8 mouse cellular contexts compared by ENCODE assay signal in genomic region chr13:74121141-74121602, GRCm38 (mm10). TPM values are rescaled to one million over a fixed set of nuclear protein-coding genes. Genes with fewer than 3 reads are reported as not detected.
DNase-seq lines count a peak whose midpoint lies in the region; ATAC-seq lines count a peak whose summit lies in the region.

Slc9a3 (plus strand) TSS chr13:74121457.

- H3K27ac ChIP-seq in forebrain, embryonic 14.5 days (ENCODE audit: low read depth, low read length), result no peak within 1 kb of the TSS
- no peak within 1 kb of the TSS for H3K27ac ChIP-seq in liver, embryonic 16.5 days (ENCODE audit: low read length)

- H3K9ac ChIP-seq in forebrain, embryonic 14.5 days (ENCODE audit: low read length), result peak within 1 kb of the TSS; percentile 47
- H3K9ac ChIP-seq in liver, embryonic 16.5 days (ENCODE audit: low read depth, low read length), result no peak within 1 kb of the TSS

- no peaks in the 10 kb centered on the region for H3K9me3 ChIP-seq in forebrain, embryonic 14.5 days (replicated peaks; ENCODE audit: control insufficient read depth, low read length)
- H3K9me3 ChIP-seq in liver, embryonic 16.5 days (replicated peaks; ENCODE audit: control insufficient read depth, low read length), result no peaks in the 10 kb centered on the region

- no peaks in the 10 kb centered on the region for H3K36me3 ChIP-seq in forebrain, embryonic 14.5 days (ENCODE audit: control insufficient read depth, insufficient read depth, low read length)
- no peaks in the 10 kb centered on the region for H3K36me3 ChIP-seq in liver, embryonic 16.5 days (ENCODE audit: control insufficient read depth, insufficient read depth)

- H3K4me3 ChIP-seq in forebrain, embryonic 14.5 days (ENCODE audit: low read depth, low read length), result peak within 1 kb of the TSS; percentile 23
- peak within 1 kb of the TSS; percentile 31 for H3K4me3 ChIP-seq in liver, embryonic 16.5 days (ENCODE audit: low read depth, low read length)

- ATAC-seq in frontal cortex, adult (ENCODE audit: low TSS enrichment), result peak; percentile 65
- no peak for ATAC-seq in forebrain, embryonic 14.5 days
- peak; percentile 55 for ATAC-seq in liver, embryonic 16.5 days (ENCODE audit: low read depth)

- WGBS in forebrain, embryonic 14.5 days, result under 1% methylated on average over 35 of the region's 35 CpGs
- 1% methylated on average over 35 of the region's 35 CpGs for whole genome bisulfite sequencing in liver, embryonic 16.5 days (ENCODE audit: insufficient replicate concordance)

- no peak for DNase-seq in frontal cortex, postnatal 25 days (ENCODE audit: low spot score in 2 of 2)
- peak; percentile 11 for DNase-seq in WW6 (ENCODE audit: low read depth, low spot score)
- DNase-seq in forebrain, embryonic 14.5 days (ENCODE audit: low spot score), result no peak
- DNase-seq in kidney, adult 11 months, result peak; percentile 80
- DNase-seq in testis, postnatal 10 days (ENCODE audit: low spot score), result peak; percentile 52
- no peak for DNase-seq in cerebellum, adult 18-20 months

- H3K27me3 ChIP-seq in forebrain, embryonic 14.5 days (replicated peaks; ENCODE audit: control insufficient read depth, insufficient read depth, low read length), result peaks cover 25% of the 10 kb centered on the region
- H3K27me3 ChIP-seq in liver, embryonic 16.5 days (ENCODE audit: control insufficient read depth, insufficient read depth, low read depth, low read length), result peaks cover 24% of the 10 kb centered on the region

- H3K4me1 ChIP-seq in forebrain, embryonic 14.5 days (ENCODE audit: control insufficient read depth, insufficient read depth, low read length), result peaks cover 3% of the 10 kb centered on the region; the same call in 1 of the 2 replicates
- no peaks in the 10 kb centered on the region for H3K4me1 ChIP-seq in liver, embryonic 16.5 days (ENCODE audit: control insufficient read depth, low read depth, low read length)

- peak within 1 kb of the TSS; percentile 52 for H3K4me2 ChIP-seq in forebrain, embryonic 14.5 days (ENCODE audit: low read length)
- H3K4me2 ChIP-seq in liver, embryonic 16.5 days (ENCODE audit: low read depth, low read length), result peak within 1 kb of the TSS; percentile 39

RNA-seq across cellular contexts. Expression of gene Slc9a3, which starts in this region (rescaled TPM):
- 0.04 TPM in 1 of 2 replicates, not detected in the other for polyA plus RNA-seq in forebrain, embryonic 14.5 days (2014; fragmentation: Nextera tagmentation; extraction: Ambion mirVana)
- polyA plus RNA-seq in liver, embryonic 16.5 days (2015; fragmentation: Nextera tagmentation; extraction: Ambion mirVana), result 0.02 TPM in 1 of 2 replicates, not detected in the other

Comparison
In these comparisons a context has a peak if more than half of its experiments do, and no peak if none do; other contexts are left out.
1. Peak in ATAC-seq, H3K4me3 ChIP-seq and H3K4me2 ChIP-seq in liver, embryonic 16.5 days; RNA of the gene not detected or under 1 TPM.
2. DNase-seq: peak in WW6 (single experiment), kidney, adult 11 months (single experiment) and testis, postnatal 10 days (single experiment); none in frontal cortex, postnatal 25 days (0 of 2), forebrain, embryonic 14.5 days (single experiment) and cerebellum, adult 18-20 months (0 of 2).